Mouse (Mus musculus) 3T3-L1 (cell line): Measurements from ENCODE around the gene Impg2.
A peak's percentile ranks its signal among the peaks of the same experiment; 100 is the strongest.

Source experiments
- DNase-seq: peaks from one replicate; pipeline ENCODE4 v3.0.0-alpha.2; 2015; ENCODE audit warnings: low read depth, low spot score

Gene Impg2

GRCm38 (mm10) chr16:56204051-56204450, at the start of gene Impg2:
Gene Impg2, plus strand, starts transcription at chr16:56204313.
- no peak for DNase-seq

GRCm38 (mm10) chr16:56163466-56163865, 40.6 kb upstream of the Impg2 start:
- DNase-seq, result peak; percentile 25

GRCm38 (mm10) chr16:56170247-56170646, 33.9 kb upstream of the Impg2 start:
- no peak for DNase-seq

GRCm38 (mm10) chr16:56175867-56176581, 28.1 kb upstream of the Impg2 start:
- DNase-seq, result peak; percentile 54

GRCm38 (mm10) chr16:56186863-56187262, 17.2 kb upstream of the Impg2 start:
- DNase-seq, result no peak

GRCm38 (mm10) chr16:56188198-56188597, 15.9 kb upstream of the Impg2 start:
- DNase-seq, result no peak

- DNase-seq, result no peak
These were observed 8.6 kb downstream of the Impg2 start for GRCm38 (mm10) chr16:56212740-56213139.

GRCm38 (mm10) chr16:56227686-56228085, 23.6 kb downstream of the Impg2 start:
- no peak for DNase-seq

GRCm38 (mm10) chr16:56229455-56229854, 25.3 kb downstream of the Impg2 start:
- no peak for DNase-seq

GRCm38 (mm10) chr16:56231300-56231699, 27.2 kb downstream of the Impg2 start:
- DNase-seq, result peak; percentile 6

- no peak for DNase-seq
These were observed 28.6 kb downstream of the Impg2 start for GRCm38 (mm10) chr16:56232736-56233135.

- DNase-seq, result peak; percentile 6
These were observed 41.9 kb downstream of the Impg2 start for GRCm38 (mm10) chr16:56246031-56246430.

- no peak for DNase-seq
These were observed 69.8 kb downstream of the Impg2 start for GRCm38 (mm10) chr16:56273917-56274316.

GRCm38 (mm10) chr16:56279060-56279459, 74.9 kb downstream of the Impg2 start:
- DNase-seq, result no peak

- DNase-seq, result no peak
These were observed 75.6 kb downstream of the Impg2 start for GRCm38 (mm10) chr16:56279752-56280151.

- no peak for DNase-seq
These were observed 77.2 kb downstream of the Impg2 start for GRCm38 (mm10) chr16:56281336-56281735.

GRCm38 (mm10) chr16:56283330-56283729, 79.2 kb downstream of the Impg2 start:
- DNase-seq, result no peak

- DNase-seq, result no peak
These were observed 79.8 kb downstream of the Impg2 start for GRCm38 (mm10) chr16:56283873-56284272.

- DNase-seq, result no peak
These were observed 82.0 kb downstream of the Impg2 start for GRCm38 (mm10) chr16:56286076-56286475.

- no peak for DNase-seq
These were observed 82.9 kb downstream of the Impg2 start for GRCm38 (mm10) chr16:56286977-56287376.

GRCm38 (mm10) chr16:56294887-56295286, 90.8 kb downstream of the Impg2 start:
- no peak for DNase-seq

- DNase-seq, result no peak
These were observed 92.0 kb downstream of the Impg2 start for GRCm38 (mm10) chr16:56295888-56296648.

- peak; percentile 40 for DNase-seq
These were observed 94.1 kb downstream of the Impg2 start for GRCm38 (mm10) chr16:56298248-56298647.
